ENCODE assay signal across 31 mouse cellular contexts in genomic region chr14:43998455-43999000, GRCm38 (mm10). TPM values are rescaled to one million over a fixed set of nuclear protein-coding genes. Genes with fewer than 3 reads are reported as not detected.
DNase-seq lines count a peak whose midpoint lies in the region; ATAC-seq and TF ChIP-seq lines count a peak whose summit lies in the region.
"Not testable (repeated sequence)": the region's sequence is repeated elsewhere in the genome, so short reads cannot be mapped to it uniquely, and the experiment has no call there.
"Had no signal": no experiment of that assay in that cellular context is flagged by ENCODE, and none has a peak within 500 bp of the region (broad histone marks: within the 10 kb centered on the region; RNA-seq: fewer than 3 reads in every experiment).

No protein-coding gene starts in this region.

- not testable (repeated sequence) for TF ChIP-seq POLR2A in bone marrow macrophage, adult 2 months (IDR thresholded peaks at IDR 0.05; ENCODE audit: borderline replicate concordance, low read depth, low read length)

- TF ChIP-seq CTCF in bone marrow macrophage, adult 2 months (IDR thresholded peaks at IDR 0.05; ENCODE audit: low read depth, low read length): not testable (repeated sequence)

- H3K9ac ChIP-seq in liver, embryonic 13.5 days: not testable (repeated sequence)

- not testable (repeated sequence) for H3K4me2 ChIP-seq in liver, embryonic 13.5 days

- not testable (repeated sequence) for H3K4me3 ChIP-seq in bone marrow macrophage, adult 2 months (ENCODE audit: insufficient read depth, low read length); liver, embryonic 13.5 days (replicated peaks); macrophage (ENCODE audit: inconsistent target)

- ATAC-seq in granulocyte monocyte progenitor cell, adult 5-6 weeks (replicated peaks; ENCODE audit: poor library complexity, severe bottlenecking): peak; percentile 99
- ATAC-seq in hematopoietic stem cell, adult 5-6 weeks (replicated peaks in 1 of 2; ENCODE audit: insufficient read depth in 1 of 2, low FRiP score in 2 of 2, low TSS enrichment in 1 of 2, low read depth in 1 of 2, poor library complexity in 2 of 2, severe bottlenecking in 2 of 2): peak; percentile 95
- peak; percentile 66; the same call in 1 of the 2 replicates for ATAC-seq in liver, embryonic 13.5 days (ENCODE audit: low read depth)

- not testable (repeated sequence) for H3K36me3 ChIP-seq in liver, embryonic 13.5 days; macrophage (ENCODE audit: inconsistent target)

- not testable (repeated sequence) for DNase-seq in liver, embryonic 13.5 days
- peak; percentile 4 to 8 for DNase-seq in lung, adult 18-20 months

- not testable (repeated sequence) for H3K27me3 ChIP-seq in liver, embryonic 13.5 days

- 48% methylated on average over 2 of the region's 2 CpGs for WGBS in liver, embryonic 13.5 days (ENCODE audit: insufficient replicate concordance)
- 38% methylated on average over 2 of the region's 2 CpGs for WGBS in macrophage (ENCODE audit: missing documents)

- H3K4me1 ChIP-seq in bone marrow macrophage, adult 2 months (ENCODE audit: control insufficient read depth, insufficient read depth, low read length): peaks cover 24% of the 10 kb centered on the region
- H3K4me1 ChIP-seq in liver, embryonic 13.5 days (replicated peaks): peaks cover 25% of the 10 kb centered on the region

- peak overlapping the region; percentile 9; the same call in 1 of the 2 replicates for H3K27ac ChIP-seq in bone marrow macrophage, adult 2 months (ENCODE audit: insufficient read depth, low read depth, low read length)
- not testable (repeated sequence) for H3K27ac ChIP-seq in liver, embryonic 13.5 days
- H3K27ac ChIP-seq in macrophage: peak overlapping the region; percentile 12; the same call in 1 of the 2 replicates

- not testable (repeated sequence) for H3K9me3 ChIP-seq in liver, embryonic 13.5 days (replicated peaks)

- H3K79me2 ChIP-seq in macrophage (ENCODE audit: inconsistent target): not testable (repeated sequence)

RNA-seq across cellular contexts. Expression of gene Ang6, which starts 3.5 kb away (rescaled TPM):
- polyA plus RNA-seq in bone marrow macrophage, adult 2 months (2012; ENCODE audit: insufficient read depth, insufficient read length, missing spikeins): not detected in 2 replicates
- not detected in 2 replicates for total RNA-seq in granulocyte monocyte progenitor cell, adult 5-6 weeks (2014; fragmentation: Nextera tagmentation)
- total RNA-seq in granulocyte monocyte progenitor cell, adult 5-6 weeks (2017): not detected in 2 replicates
- not detected in 2 replicates for total RNA-seq in hematopoietic stem cell, adult 5-6 weeks (2017)
- not detected in 2 replicates for polyA plus RNA-seq in liver, embryonic 13.5 days (2015; fragmentation: Nextera tagmentation; extraction: Ambion mirVana)
- not detected for total RNA-seq in macrophage (2018; cell fraction: chromatin; rRNA removed)
- total RNA-seq in macrophage (2018; cell fraction: cytosol; rRNA removed): not detected
- not detected for total RNA-seq in macrophage (2018; cell fraction: nucleus; rRNA removed)
- not detected in 3 replicates for polyA plus RNA-seq in macrophage (2018)
- total RNA-seq: adrenal gland, adult 18-20 months; adrenal gland, postnatal 10 days; adrenal gland, postnatal 36 days; CH12.LX; gastrocnemius, adult 18-20 months; gastrocnemius, postnatal 10 days; gastrocnemius, postnatal 36 days; heart, adult 18-20 months; heart, postnatal 14 days; heart, postnatal 4 days had no signal
- polyA plus RNA-seq: cerebellum, adult 2 months; cortical plate, adult 2 months; embryonic facial prominence, embryonic 10.5 days; embryonic facial prominence, embryonic 13.5 days; erythroblast, embryonic 14.5 days; forebrain, embryonic 10.5 days; forebrain, embryonic 13.5 days; forebrain, embryonic 16.5 days; G1E; heart, embryonic 13.5 days; heart, embryonic 16.5 days; hindbrain, embryonic 12.5 days; hindbrain, embryonic 15.5 days; intestine, embryonic 14.5 days; Patski had no signal

RNA-seq across cellular contexts. Expression of gene Ang5, which starts 41.7 kb away (rescaled TPM):
- not detected in 2 replicates for polyA plus RNA-seq in bone marrow macrophage, adult 2 months (2012; ENCODE audit: insufficient read depth, insufficient read length, missing spikeins)
- total RNA-seq in granulocyte monocyte progenitor cell, adult 5-6 weeks (2014; fragmentation: Nextera tagmentation): not detected in 2 replicates
- total RNA-seq in granulocyte monocyte progenitor cell, adult 5-6 weeks (2017): not detected in 2 replicates
- not detected in 2 replicates for total RNA-seq in hematopoietic stem cell, adult 5-6 weeks (2017)
- not detected in 2 replicates for polyA plus RNA-seq in liver, embryonic 13.5 days (2015; fragmentation: Nextera tagmentation; extraction: Ambion mirVana)
- total RNA-seq in macrophage (2018; cell fraction: chromatin; rRNA removed): not detected
- not detected for total RNA-seq in macrophage (2018; cell fraction: cytosol; rRNA removed)
- total RNA-seq in macrophage (2018; cell fraction: nucleus; rRNA removed): not detected
- polyA plus RNA-seq in macrophage (2018): not detected in 3 replicates
- total RNA-seq: adrenal gland, adult 18-20 months; adrenal gland, postnatal 10 days; adrenal gland, postnatal 36 days; CH12.LX; G1E; gastrocnemius, adult 18-20 months; gastrocnemius, postnatal 10 days; gastrocnemius, postnatal 36 days; heart, adult 18-20 months; heart, postnatal 14 days; heart, postnatal 4 days had no signal
- polyA plus RNA-seq: cerebellum, adult 2 months; cortical plate, adult 2 months; embryonic facial prominence, embryonic 10.5 days; embryonic facial prominence, embryonic 13.5 days; erythroblast, embryonic 14.5 days; forebrain, embryonic 10.5 days; forebrain, embryonic 13.5 days; forebrain, embryonic 16.5 days; G1E; heart, embryonic 13.5 days; heart, embryonic 16.5 days; hindbrain, embryonic 12.5 days; hindbrain, embryonic 15.5 days; intestine, embryonic 14.5 days; Patski had no signal
